Mouse (Mus musculus) frontal cortex, adult 2 months (tissue): ENCODE results near the gene Lst1. TPM values are rescaled to one million over a fixed set of nuclear protein-coding genes. Genes with fewer than 3 reads are reported as not detected.

Source experiments
- DNase-seq, 2 experiments: peaks; one replicate each; pipeline ENCODE4 v3.0.0; 2022; ENCODE audit warnings: low spot score in 1 of 2; ENCODE audit errors: extremely low spot score in 1 of 2
- polyA plus RNA-seq: library from polyadenylated mRNA; depleted of rRNA; stranded (reverse); fragments of >200 nt; gene quantifications from 2 replicates; pipeline ENCODE4 v1.2.3, GENCODE M21; 2012

Lst1 gene
- polyA plus RNA-seq, 1 experiment = 20.7 TPM

- no peak for DNase-seq
These were observed 25.5 kb downstream of the Lst1 start for GRCm38 (mm10) chr17:35162730-35163129.

DNA sequence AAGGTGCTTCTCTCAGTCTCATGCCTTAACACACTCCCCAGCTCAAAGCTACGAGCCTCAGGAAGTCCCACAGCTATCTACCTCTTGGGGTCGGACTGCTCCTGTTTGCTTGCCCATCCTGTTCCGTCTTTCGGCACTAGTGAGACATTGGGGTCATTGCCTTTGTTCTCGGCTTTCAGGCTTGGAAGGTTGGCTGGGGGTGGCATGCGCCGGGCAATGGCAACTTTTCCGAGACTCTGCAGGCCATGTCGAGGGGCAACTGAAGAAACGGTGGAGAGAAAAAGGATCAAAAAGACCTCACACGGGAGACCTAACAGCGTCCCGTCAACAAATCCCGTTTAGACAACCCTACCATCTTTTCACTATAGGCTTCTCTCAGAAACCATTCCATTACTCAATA lies 26.1 kb downstream of the Lst1 start:
- no peak for DNase-seq

DNA sequence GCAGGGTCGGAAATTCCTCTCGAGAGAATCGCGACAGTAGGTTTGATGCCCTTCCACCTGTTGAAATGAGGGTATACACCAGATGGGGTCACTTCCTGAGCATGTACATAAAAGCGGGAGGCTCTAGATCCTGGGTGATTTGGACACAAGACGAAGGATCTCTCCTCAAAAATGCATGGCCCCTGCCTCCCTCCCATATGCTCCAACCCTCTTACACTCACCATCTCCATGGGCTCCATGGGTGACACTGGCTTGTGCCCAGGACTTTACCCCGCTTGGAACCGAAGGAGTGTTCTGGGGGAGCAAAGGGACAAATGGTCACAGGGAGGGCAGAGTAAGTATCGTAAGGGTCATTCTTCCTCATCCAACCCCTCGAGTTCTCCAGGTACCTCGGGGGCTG lies 26.8 kb downstream of the Lst1 start:
- no peak for DNase-seq

DNA sequence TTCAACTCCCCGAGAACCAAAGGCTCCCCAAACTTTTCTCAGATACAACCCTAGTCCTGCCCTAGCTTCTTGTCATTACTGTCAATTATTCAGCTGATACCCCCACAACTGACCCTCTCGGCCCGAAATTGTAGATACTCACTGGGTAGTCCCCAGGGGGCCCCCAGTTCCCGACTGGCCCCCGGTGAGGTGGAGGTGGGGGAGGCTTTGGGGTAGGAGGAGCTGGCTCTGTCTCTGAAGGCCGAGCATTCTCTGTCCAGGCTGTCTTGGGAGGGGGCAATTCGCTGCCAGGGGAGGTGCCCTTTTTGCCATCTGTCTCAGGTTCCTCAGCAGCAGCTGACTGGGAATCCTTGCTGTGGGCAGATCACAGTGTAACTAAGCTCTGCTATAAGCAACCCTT lies 28.6 kb downstream of the Lst1 start:
- DNase-seq = no peak

- DNase-seq = no peak
These were observed 29.2 kb downstream of the Lst1 start for GRCm38 (mm10) chr17:35158850-35159593.

- DNase-seq = no peak
These were observed 30.5 kb downstream of the Lst1 start for GRCm38 (mm10) chr17:35157661-35158175.

DNA sequence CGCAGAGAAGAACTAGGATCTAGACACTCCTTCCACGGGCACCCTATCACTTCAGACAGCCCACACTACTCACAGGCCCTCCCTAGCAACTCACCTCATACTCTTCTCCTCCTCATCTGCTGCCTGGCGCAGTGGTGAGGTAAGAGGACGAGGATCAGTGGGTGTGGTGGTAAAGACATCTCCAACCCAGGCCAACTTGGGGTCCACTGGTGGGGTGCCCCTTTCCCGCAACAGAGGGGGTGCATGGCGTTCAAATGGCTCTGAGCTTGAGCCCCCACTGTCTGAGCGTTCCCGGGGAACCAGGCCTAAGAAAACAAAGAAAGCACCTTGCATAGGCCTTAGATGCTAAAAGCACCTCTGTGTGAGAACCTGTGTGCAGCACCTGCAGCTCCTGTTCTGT lies 31.0 kb downstream of the Lst1 start:
- DNase-seq = no peak

DNA sequence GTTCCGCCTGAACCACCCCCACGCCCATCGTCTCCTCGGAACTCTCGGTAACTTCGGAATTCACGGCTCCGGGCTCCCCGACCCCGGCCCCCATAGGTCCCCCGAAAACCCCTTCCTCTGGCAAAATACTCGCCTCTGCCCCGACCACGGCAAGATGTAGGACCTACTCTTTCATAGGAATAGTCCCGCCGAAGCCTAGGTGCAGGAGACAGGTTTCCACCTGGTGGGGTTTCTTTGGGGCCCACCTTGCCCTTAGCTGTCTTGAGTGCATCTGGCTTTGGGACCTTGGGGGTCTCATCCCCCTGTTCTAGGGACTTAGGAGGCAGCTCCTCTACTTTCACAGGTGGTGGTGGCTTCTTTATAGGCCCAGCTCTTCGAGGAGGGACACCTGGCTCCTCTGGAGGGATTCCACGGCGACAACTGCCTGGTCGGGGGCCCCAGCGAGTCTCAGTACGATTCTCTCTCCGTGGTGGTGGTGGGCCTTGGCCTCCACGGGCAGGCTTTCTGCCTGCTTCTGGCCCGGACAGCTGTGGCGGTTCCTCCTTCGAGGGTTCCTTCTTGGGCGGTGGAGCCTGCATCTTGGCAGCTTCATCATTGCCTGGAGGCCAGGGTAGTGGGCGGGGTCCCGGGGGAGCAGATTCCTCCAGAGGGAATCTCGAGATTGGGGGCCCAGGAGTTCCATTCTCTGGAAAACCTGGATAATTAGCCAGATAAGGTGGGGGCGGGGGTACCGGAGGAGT lies 31.6 kb downstream of the Lst1 start:
- no peak for DNase-seq

GRCm38 (mm10) chr17:35155451-35155850 lies 32.8 kb downstream of the Lst1 start:
- DNase-seq = no peak

DNA sequence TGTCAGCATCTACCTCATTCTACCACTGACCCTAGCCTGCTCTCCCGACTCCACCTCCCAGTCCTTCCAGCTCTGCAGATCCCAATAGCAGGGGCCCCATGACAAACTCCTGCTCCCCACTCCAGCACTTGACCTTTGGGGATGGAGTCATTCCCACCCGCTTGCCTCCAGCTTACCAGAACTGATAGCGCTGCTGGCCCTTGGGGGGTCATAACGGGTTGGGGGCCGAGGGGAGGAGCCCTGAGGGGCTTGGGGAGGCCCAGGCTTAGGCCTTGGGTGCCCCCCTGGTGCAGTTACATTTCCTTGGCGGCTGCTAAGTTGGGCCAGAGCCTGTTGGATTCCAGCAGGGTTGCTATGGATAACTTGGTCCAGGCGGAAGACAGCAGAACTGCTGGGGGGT lies 33.6 kb downstream of the Lst1 start:
- no peak for DNase-seq

DNA sequence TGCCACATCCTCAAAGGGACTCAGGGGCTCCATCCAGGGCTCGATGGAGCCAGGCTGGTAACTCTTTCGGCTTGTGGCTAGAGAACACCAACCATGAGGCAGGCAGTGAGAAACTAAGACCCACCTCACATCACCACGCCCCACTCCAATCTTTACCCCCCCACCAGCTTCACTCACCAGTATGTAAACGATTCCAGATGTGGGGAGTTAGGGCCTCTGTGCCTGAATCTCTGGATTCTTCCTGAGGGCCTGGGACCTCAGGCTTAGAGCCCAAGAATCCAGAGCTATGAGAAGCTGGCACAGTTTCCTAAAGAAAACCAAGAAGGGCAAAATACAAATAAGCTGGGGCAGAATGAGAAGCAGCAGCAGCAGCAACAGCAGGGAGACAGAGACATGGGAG lies 34.3 kb downstream of the Lst1 start:
- DNase-seq = no peak

DNA sequence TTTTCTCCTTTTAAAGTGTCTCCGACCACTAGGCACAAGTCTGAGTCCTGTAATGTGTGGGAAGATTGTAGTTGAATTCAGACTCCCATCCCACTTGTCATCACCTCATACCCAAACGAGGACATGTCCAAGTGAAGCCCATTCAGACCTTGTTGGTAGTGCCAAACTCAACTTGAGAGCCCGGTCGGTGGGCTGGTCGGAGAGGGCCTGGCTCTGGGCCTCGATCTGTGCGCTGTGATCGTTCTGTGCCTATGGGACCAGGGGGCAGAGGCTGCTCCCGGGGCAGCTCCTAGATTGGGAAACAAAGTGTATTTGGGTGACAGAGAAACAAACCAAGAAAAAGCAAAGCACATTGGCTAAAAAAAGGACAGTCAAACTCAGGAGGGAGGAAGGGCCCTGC lies 35.2 kb downstream of the Lst1 start:
- DNase-seq = no peak

DNA sequence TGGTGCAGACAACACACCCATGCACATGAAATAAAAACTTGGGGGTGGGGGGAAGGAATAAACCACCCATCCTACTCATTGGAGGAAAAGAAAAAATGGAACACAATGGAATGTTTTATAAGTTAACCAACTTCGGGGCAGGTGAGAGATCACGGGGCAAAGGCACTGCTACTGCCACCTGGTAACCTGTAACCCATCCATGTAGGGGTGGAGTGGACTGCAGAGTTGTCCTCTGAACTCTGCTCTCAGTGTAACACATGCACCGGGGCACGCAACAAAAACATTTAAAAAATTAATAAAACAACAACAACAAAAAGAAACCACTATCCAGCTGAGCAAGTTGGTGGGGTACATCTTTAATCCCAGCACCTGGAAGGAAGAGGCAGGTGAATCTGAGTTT lies 36.1 kb downstream of the Lst1 start:
- no peak for DNase-seq

GRCm38 (mm10) chr17:35147922-35148639 lies 40.2 kb downstream of the Lst1 start:
- no peak for DNase-seq

DNA sequence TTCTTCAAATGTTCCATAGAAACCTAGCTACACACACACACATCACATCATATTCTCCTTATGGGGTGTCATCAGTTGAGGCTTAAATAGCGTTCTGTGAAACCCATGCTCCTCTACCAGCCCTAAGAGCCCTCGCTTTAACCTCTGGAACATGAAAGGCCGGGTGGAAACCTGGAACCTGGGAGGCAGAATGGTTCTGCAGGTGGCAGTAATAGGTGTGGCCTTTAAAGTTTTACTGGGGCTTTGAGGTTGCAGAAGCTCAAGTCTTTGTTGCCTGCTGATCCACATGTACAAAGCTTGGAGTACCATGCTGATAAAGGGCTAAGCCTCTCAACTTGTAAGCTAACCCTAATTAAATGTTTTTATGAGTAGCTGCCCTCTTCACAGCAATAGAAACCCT lies 40.9 kb downstream of the Lst1 start:
- DNase-seq = no peak

DNA sequence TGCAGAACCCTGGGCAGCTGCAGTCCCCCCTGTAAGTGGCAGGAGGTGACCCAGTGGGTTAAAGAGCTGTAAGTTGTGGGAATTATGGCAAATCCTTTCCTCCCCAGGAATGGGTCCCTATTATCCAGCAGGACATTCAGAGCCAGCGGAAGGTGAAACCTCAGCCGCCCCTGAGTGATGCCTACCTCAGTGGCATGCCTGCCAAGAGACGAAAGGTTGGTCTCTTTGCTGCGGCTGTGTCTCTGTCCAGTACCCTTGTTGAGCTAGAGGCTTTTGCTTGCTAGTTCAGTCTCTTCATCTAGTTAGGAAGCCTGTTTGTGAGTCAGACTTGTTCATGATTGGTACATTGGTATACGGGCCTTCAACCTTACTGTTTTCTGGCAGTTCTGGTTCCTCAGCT lies 42.1 kb downstream of the Lst1 start:
- DNase-seq = no peak

DNA sequence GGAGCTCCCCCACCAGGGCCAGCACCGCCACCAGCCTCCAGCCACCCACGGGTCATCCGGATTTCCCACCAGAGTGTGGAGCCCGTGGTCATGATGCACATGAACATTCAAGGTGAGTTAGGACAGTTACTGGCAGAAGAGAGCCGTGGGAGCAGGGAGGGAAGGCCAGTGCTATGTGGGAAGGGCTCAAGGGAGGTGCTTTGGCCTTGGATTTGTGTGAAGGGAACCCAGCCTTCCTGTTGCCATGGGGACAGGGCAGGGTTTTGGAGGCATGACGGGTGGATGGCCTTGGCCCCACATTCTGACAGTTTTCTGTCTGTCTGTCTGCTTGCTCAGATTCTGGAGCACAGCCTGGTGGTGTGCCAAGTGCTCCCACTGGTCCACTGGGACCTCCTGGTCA lies 46.3 kb downstream of the Lst1 start:
- DNase-seq = no peak

DNA sequence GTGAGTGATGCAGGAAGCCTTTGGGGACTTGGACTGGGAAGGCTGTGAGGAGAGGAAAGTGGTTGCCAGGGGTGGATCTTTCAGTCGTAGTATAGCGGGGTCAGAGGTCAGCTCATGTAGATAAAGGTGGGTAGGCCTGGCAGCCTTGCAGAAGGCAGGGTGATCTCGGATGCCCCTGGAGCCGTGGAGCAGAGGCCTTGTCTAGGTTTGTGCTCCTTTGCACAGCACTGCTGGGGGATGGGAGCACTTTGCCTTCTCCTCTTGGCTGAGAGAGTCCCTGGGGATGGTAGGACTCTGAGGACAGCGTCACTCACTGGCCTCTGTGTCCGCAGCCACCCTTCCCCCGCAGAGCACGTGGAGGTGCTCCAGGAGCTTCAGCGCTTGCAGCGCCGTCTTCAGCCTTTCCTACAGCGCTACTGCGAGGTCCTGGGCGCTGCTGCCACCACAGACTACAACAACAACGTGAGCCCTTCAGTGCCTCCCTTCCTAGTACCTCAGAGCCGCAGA lies 47.7 kb downstream of the Lst1 start:
- DNase-seq = no peak

GRCm38 (mm10) chr17:35139269-35139668 lies 49.0 kb downstream of the Lst1 start:
- no peak for DNase-seq

DNA sequence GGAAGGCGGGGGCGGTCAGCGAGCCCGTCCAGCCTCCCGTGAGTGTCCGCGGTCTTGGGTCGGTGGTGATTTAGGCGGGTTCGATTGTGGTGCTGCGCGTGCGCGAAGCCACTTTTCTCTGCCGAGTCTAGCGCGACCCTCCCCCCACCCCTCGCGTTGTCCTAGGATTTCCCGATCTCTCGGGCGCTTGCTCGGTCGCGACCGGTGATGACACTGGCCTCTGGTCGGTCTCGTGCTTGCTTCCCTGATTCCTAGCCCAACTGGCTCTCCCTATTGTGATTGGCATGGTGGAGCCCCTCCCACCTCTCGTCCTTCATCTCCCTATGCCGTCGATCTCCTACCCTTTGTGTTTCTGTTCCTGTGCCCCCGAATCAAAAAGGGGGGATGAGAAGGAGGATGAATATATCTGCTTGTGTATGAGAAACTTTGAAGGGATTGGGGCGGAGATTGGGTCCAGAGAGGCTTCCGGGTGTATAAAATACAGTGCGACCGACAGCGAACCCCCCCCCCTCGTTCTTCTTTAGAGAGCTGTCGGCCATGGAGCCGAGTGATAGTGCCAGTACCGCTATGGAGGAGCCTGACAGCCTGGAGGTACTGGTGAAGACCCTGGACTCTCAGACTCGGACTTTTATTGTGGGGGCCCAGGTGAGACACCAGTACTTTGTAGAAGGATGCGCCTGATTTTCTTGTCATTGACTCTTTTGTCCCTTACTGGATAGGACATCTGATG lies 52.5 kb downstream of the Lst1 start:
- peak in 1 of 2 experiments; percentile 41 for DNase-seq
